Mouse (Mus musculus) granulocyte monocyte progenitor cell, adult 5-6 weeks (primary cell): ENCODE measurements at regions not wholly inside any gene's neighbourhood (a gene's known extent, or its start where the extent isn't known, plus 50 kb on each side); places are given as distances from the start of the nearest gene placed in this dataset.

Experiments used
- ATAC-seq: replicated peaks from 2 replicates; pipeline ENCODE4 v1.8.0; 2016; ENCODE audit warnings: mild to moderate bottlenecking, moderate TSS enrichment, inconsistent platforms; ENCODE audit not compliant: poor library complexity, severe bottlenecking

GRCm38 (mm10) chr3:27815201-27815695 is 80.9 kb downstream of the Tmem212 start:
- ATAC-seq, result no peak

- ATAC-seq, result no peak
These were observed 91.9 kb downstream of the Tmem212 start for GRCm38 (mm10) chr3:27804271-27804670.

DNA sequence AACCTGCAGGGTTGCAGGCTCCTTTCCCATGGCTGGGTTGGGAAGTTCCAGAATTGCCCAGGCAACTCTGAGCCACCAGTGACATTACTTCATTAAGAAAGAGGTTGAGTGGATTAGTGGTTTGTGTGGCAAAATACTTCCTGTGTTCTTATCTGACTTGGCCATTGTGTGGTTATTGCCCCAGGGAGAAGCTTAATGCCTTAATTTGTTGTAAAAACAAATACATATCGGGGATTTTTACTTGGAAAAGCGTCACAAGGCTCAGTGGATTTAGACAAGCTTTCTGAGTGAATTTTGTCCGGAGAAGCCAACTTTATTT is 80.5 kb upstream of the Fndc3b start:
- ATAC-seq, result peak; percentile 82

DNA sequence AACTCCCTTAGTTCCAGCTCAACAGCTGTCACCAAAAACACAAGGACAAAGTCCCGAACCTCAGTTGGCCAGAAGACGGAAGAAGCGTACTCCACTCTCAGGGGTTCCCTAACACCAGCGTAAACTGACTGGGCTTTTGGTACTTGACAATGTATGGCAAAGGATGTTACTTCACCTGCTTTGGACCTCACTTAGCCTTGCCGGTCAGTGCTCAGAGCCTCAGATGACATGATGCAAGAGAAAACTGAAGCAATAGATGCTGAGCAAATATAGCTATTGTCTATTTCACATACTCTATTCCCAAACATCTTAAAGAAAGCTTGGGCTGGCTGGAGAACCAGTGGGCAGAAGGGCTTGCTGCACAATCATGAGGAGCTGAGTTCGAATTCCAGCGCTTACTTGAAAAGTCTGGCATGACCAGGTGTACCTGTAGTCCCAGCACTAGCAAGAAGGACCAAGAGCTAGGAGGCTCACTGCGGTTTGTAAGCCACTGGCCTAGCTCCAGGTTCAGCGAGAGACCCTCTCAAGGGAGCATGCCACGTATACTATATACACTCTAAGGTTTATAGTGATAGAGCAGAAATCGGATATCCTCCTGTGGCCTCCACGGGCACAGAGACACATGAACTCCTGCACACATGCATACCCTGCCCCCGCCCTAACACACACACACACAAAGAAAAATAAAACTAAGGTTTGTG is 80.0 kb upstream of the Fndc3b start:
- ATAC-seq, result peak; percentile 67

GRCm38 (mm10) chr3:27783926-27784325 is 72.8 kb upstream of the Fndc3b start:
- no peak for ATAC-seq

DNA sequence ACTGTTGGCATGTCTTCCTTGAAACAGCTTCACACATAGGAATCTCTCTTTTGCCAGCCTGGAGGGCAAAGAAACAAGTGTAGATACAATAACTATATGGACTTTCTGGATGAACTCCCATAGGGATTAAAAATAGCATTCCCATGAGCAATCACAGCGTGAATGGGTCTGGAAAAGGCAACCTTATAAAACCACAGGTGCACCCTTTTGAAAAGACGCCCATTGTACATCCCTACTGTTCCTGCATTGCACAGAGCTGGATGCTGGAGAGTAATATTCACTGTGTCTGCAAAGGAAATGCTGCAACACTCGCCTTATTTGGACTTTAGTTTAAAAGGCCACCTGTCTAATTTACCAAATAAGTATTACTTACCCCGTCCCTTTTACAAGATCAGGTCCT is 72.4 kb upstream of the Fndc3b start:
- no peak for ATAC-seq

DNA sequence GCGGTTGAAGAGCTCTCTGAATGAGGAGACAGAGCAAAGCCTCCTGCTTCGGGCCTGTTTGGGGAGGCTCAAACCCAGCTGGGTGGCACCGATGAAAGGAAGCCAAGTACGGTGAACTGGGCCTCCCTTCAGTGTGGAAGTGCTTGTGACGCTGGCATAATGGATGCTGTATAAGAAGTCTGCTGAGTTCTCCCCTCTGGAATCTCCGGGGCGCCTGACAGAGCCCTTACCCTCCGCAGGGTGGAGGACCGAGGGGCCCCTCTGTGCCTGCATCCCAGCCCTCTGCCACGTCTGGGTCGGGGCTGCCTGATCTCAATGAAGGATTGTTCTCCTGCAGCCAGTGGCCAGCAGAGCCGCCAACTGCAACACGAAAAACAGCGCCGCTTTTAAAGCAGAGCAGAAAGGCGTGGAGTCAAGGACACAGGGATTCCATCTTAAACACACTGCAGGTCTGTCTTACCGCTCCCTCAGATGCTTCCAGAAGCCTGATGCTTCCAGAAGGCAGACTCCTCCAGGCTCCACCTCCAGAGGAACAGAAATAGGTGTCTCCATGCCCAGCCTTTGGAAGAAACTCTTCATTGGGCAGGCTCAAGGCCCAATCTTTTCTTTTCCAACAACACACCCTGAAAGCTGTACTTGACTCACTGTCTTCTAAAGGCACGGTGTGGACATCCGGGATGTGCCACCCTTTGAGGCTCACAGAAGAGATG is 71.1 kb upstream of the Fndc3b start:
- ATAC-seq, result no peak

GRCm38 (mm10) chr3:27779892-27780291 is 68.8 kb upstream of the Fndc3b start:
- no peak for ATAC-seq

DNA sequence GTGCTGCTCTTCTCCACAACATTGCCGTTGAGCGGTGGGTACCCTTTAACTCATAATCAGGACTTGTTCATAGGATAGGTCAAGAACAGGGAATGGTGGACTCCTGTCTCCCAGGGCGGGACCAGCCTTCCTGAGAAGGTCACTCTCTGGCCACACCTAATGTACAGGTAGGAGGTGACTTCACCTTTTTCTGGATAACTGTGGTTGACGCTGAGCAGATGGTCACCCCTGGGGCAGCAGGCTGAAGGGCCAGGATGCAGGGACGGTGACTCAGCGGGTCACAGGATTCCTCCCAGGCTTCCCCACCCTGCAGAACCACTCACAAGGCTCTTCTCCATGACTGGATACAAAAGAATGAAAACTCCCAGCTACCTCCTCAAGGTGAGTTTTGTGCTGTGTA is 66.6 kb upstream of the Fndc3b start:
- no peak for ATAC-seq

GRCm38 (mm10) chr3:27773176-27773575 is 62.1 kb upstream of the Fndc3b start:
- ATAC-seq, result no peak

GRCm38 (mm10) chr3:27769438-27769837 is 58.3 kb upstream of the Fndc3b start:
- ATAC-seq, result no peak

DNA sequence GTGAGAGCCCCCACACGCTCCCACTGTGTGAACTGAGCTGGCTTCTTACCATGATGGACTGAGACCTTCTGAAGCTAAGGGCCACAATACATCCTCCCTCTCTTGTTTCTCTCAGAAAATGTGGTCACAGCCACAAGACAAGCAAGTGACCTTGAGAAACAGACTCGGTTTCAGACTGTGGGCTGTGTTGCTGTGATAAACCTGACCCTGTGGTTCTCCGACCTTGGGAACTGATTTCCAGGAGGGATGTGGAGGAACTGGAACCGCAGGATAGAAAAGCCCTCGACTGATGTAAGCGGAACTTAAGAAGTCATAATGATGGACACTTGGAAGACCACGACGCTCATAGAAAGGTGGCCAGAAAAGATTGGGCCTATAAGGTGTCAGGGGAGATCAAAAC is 56.1 kb upstream of the Fndc3b start:
- no peak for ATAC-seq

GRCm38 (mm10) chr3:27766421-27766820 is 55.3 kb upstream of the Fndc3b start:
- 0 out of 2 replicates have a peak, but pooled peaks have one; percentile 11 for ATAC-seq

DNA sequence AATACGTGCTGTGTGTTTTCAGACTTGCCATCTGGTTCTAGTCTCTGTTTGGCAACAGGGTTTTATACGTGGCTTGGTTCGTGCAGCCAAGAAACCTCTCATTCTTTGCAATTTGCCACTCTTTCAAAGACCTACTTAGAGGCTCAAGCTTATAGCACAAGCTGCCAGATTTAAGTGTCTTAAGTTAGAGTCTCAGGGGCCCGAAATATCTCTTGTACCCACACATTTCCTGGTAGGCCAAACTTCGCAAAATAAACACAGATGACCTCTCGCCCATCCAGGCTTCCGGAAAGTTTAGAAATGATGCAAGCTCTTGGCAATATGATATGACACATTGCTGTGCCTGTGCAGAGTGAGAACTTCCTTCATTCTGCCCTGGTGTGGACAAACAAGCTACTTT is 54.8 kb upstream of the Fndc3b start:
- peak; percentile 93 for ATAC-seq

DNA sequence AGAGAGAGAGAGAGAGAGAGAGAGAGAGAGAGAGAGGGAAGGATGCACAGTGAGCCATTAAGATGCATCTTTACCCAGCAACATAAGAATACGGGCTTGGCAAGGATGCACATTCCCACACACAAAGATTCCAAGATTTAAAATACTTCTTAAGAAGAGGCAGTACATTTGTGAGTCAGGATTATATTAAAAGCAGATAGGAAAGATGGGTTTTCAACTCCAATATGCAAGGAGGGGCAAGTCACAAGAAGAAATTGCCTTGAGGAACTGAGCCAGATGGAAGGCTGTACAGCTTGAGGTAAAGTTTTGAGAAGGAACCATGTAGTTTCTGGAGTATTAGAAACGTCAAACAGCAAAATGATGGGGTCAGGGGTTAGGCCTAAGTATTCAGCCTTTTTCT is 53.4 kb upstream of the Fndc3b start:
- ATAC-seq, result no peak

DNA sequence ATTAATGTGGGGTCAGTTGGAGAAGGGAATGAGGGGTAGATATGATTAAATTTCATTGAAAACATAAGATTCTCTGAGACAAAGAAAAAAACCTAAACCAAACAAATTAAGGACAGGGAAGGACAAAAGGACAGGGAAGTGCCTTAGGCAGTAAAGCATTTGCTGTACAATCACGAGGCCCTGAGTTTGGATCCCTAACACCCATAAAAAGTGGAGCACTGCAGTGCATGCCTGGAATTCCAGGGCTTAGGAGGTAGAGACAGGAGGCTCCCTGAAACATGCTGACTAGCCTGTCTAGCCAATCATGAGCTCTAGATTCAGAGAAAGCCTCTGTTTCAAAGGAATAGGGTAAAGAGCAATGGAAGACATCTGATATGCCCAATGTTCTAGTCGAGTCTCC is 49.9 kb upstream of the Fndc3b start:
- no peak for ATAC-seq
